Mouse (Mus musculus): ENCODE data around the gene Suclg2. TPM values are rescaled to one million over a fixed set of nuclear protein-coding genes. Genes with fewer than 3 reads are reported as not detected.

Suclg2 gene
- polyA plus RNA-seq, 2 experiments, result 30.7 to 48.9 TPM

GRCm38 (mm10) chr6:95669335-95669729 is 49.3 kb downstream of the Suclg2 start:
- Histone ChIP-seq H3K4me3 (replicated peaks; ENCODE audit: low read length) (no peak overlapping the region), H3K4me2 (replicated peaks; ENCODE audit: low read depth, low read length, severe bottlenecking) (no peak overlapping the region), H3K27ac (replicated peaks; ENCODE audit: low read depth, low read length) (no peak overlapping the region), H3K4me1 (ENCODE audit: control insufficient read depth, insufficient read depth, low read length) (no peaks in the 10 kb centered on the region), H3K27me3 (ENCODE audit: control insufficient read depth, insufficient read depth, low read length) (no peaks in the 10 kb centered on the region), H3K36me3 (ENCODE audit: control insufficient read depth, insufficient read depth, low read length) (no peaks in the 10 kb centered on the region), H3K9me3 (ENCODE audit: control insufficient read depth, low read length) (no peaks in the 10 kb centered on the region), H3K9ac (ENCODE audit: low read depth, low read length, severe bottlenecking) (no peak overlapping the region)
- ATAC-seq (ENCODE audit: low FRiP score, low read depth) (no peak), DNase-seq (ENCODE audit: low spot score) (no peak)
- no peak for TF ChIP-seq POLR2A (IDR thresholded peaks at IDR 0.05; ENCODE audit: borderline replicate concordance, extremely low read depth, insufficient read depth, insufficient read length)
- 57% methylated on average over 3 of the region's 3 CpGs for WGBS

- Histone ChIP-seq H3K4me1 (ENCODE audit: control insufficient read depth, insufficient read depth, low read length) (no peaks in the 10 kb centered on the region), H3K9ac (ENCODE audit: low read depth, low read length, severe bottlenecking) (no peak overlapping the region), H3K4me3 (replicated peaks; ENCODE audit: low read length) (no peak overlapping the region), H3K27me3 (ENCODE audit: control insufficient read depth, insufficient read depth, low read length) (no peaks in the 10 kb centered on the region), H3K27ac (replicated peaks; ENCODE audit: low read depth, low read length) (no peak overlapping the region), H3K9me3 (ENCODE audit: control insufficient read depth, low read length) (no peaks in the 10 kb centered on the region), H3K36me3 (ENCODE audit: control insufficient read depth, insufficient read depth, low read length) (no peaks in the 10 kb centered on the region), H3K4me2 (replicated peaks; ENCODE audit: low read depth, low read length, severe bottlenecking) (no peak overlapping the region)
- no peak for TF ChIP-seq POLR2A (IDR thresholded peaks at IDR 0.05; ENCODE audit: borderline replicate concordance, extremely low read depth, insufficient read depth, insufficient read length)
- no peak for DNase-seq (ENCODE audit: low spot score)
- 96% methylated on average over 6 of the region's 6 CpGs for WGBS
- ATAC-seq (ENCODE audit: low FRiP score, low read depth), result no peak
These were observed 49.8 kb downstream of the Suclg2 start for GRCm38 (mm10) chr6:95668629-95669334.

GRCm38 (mm10) chr6:95657671-95658070 is 60.9 kb downstream of the Suclg2 start:
- H3K27ac ChIP-seq (replicated peaks; ENCODE audit: low read depth, low read length), result no peak overlapping the region
- H3K9ac ChIP-seq (ENCODE audit: low read depth, low read length, severe bottlenecking), result no peak overlapping the region
- 0 out of 2 replicates have a peak, but pooled peaks cover 2% of the 10 kb centered on the region for H3K36me3 ChIP-seq (ENCODE audit: control insufficient read depth, insufficient read depth, low read length)
- ATAC-seq (ENCODE audit: low FRiP score, low read depth), result no peak
- H3K4me3 ChIP-seq (replicated peaks; ENCODE audit: low read length), result no peak overlapping the region
- no peaks in the 10 kb centered on the region for H3K4me1 ChIP-seq (ENCODE audit: control insufficient read depth, insufficient read depth, low read length)
- H3K9me3 ChIP-seq (ENCODE audit: control insufficient read depth, low read length), result no peaks in the 10 kb centered on the region
- no peak for TF ChIP-seq POLR2A (IDR thresholded peaks at IDR 0.05; ENCODE audit: borderline replicate concordance, extremely low read depth, insufficient read depth, insufficient read length)
- no peak overlapping the region for H3K4me2 ChIP-seq (replicated peaks; ENCODE audit: low read depth, low read length, severe bottlenecking)
- no peaks in the 10 kb centered on the region for H3K27me3 ChIP-seq (ENCODE audit: control insufficient read depth, insufficient read depth, low read length)
- WGBS, result 93% methylated on average over 8 of the region's 8 CpGs
- DNase-seq (ENCODE audit: low spot score), result no peak

- no peak for TF ChIP-seq POLR2A (IDR thresholded peaks at IDR 0.05; ENCODE audit: borderline replicate concordance, extremely low read depth, insufficient read depth, insufficient read length)
These were observed 64.9 kb downstream of the Suclg2 start for GRCm38 (mm10) chr6:95653662-95654061.

GRCm38 (mm10) chr6:95652774-95653173 is 65.8 kb downstream of the Suclg2 start:
- Histone ChIP-seq H3K4me2 (replicated peaks; ENCODE audit: low read depth, low read length, severe bottlenecking) (no peak overlapping the region), H3K9ac (ENCODE audit: low read depth, low read length, severe bottlenecking) (no peak overlapping the region), H3K9me3 (ENCODE audit: control insufficient read depth, low read length) (no peaks in the 10 kb centered on the region), H3K27ac (replicated peaks; ENCODE audit: low read depth, low read length) (no peak overlapping the region), H3K4me3 (replicated peaks; ENCODE audit: low read length) (no peak overlapping the region), H3K4me1 (ENCODE audit: control insufficient read depth, insufficient read depth, low read length) (peaks cover 7% of the 10 kb centered on the region), H3K36me3 (ENCODE audit: control insufficient read depth, insufficient read depth, low read length) (0 out of 2 replicates have a peak, but pooled peaks cover 2% of the 10 kb centered on the region), H3K27me3 (ENCODE audit: control insufficient read depth, insufficient read depth, low read length) (no peaks in the 10 kb centered on the region)
- no peak for ATAC-seq (ENCODE audit: low FRiP score, low read depth)
- 85% methylated on average over 6 of the region's 6 CpGs for WGBS
- TF ChIP-seq POLR2A (IDR thresholded peaks at IDR 0.05; ENCODE audit: borderline replicate concordance, extremely low read depth, insufficient read depth, insufficient read length), result no peak
- no peak for DNase-seq (ENCODE audit: low spot score)

More at GRCm38 (mm10) chr6:95653662-95654061, 64.9 kb downstream of the Suclg2 start:
- H3K36me3 ChIP-seq (ENCODE audit: control insufficient read depth, insufficient read depth, low read length), result 0 out of 2 replicates have a peak, but pooled peaks cover 2% of the 10 kb centered on the region
- H3K27ac ChIP-seq (replicated peaks; ENCODE audit: low read depth, low read length), result no peak overlapping the region
- ATAC-seq (ENCODE audit: low FRiP score, low read depth) (no peak), DNase-seq (ENCODE audit: low spot score) (no peak)
- H3K4me3 ChIP-seq (replicated peaks; ENCODE audit: low read length), result no peak overlapping the region
- no peaks in the 10 kb centered on the region for H3K9me3 ChIP-seq (ENCODE audit: control insufficient read depth, low read length)
- no peak overlapping the region for H3K9ac ChIP-seq (ENCODE audit: low read depth, low read length, severe bottlenecking)
- no peak overlapping the region for H3K4me2 ChIP-seq (replicated peaks; ENCODE audit: low read depth, low read length, severe bottlenecking)
- peaks cover 7% of the 10 kb centered on the region for H3K4me1 ChIP-seq (ENCODE audit: control insufficient read depth, insufficient read depth, low read length)
- H3K27me3 ChIP-seq (ENCODE audit: control insufficient read depth, insufficient read depth, low read length), result no peaks in the 10 kb centered on the region
- 84% methylated on average over 3 of the region's 3 CpGs for WGBS
